Mouse (Mus musculus): ENCODE measurements around the gene Spg20. TPM values are rescaled to one million over a fixed set of nuclear protein-coding genes. Genes with fewer than 3 reads are reported as not detected.

The Spg20 gene
- polyA plus RNA-seq, 1 experiment: 6.8 TPM

DNA sequence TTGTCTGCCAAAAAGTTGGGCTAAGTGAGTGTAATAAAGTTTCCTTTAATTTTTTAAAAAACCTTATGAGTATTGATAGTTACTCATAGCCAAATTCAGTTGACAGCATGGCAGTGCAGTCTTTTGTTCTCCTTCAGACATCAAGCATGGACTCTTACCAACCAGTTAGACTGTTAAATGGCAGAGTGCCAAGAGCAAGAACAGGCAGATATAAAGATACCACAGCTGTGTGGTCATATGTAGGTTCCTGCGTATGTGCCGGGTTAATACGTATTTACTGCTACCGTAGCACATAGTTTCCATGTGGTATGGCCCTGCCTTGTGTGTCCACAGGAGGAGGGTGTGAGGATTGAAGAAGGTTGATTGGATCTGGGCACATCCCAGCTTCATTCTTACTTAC lies 11.2 kb downstream of the Spg20 start:
- 81% methylated on average over 4 of the region's 4 CpGs for WGBS
- H3K27me3 ChIP-seq (ENCODE audit: control insufficient read depth, insufficient read depth, low read length): no peaks in the 10 kb centered on the region
- peaks cover 45% of the 10 kb centered on the region for H3K36me3 ChIP-seq (ENCODE audit: control insufficient read depth, insufficient read depth, low read length)

GRCm38 (mm10) chr3:55129181-55129692 lies 17.3 kb downstream of the Spg20 start:
- no peak for TF ChIP-seq CTCF (IDR thresholded peaks at IDR 0.05; ENCODE audit: extremely low read depth, insufficient read length, insufficient replicate concordance, low read depth, low read length)
- TF ChIP-seq POLR2A (IDR thresholded peaks at IDR 0.05; ENCODE audit: low read depth, low read length): no peak
- Histone ChIP-seq H3K36me3 (ENCODE audit: control insufficient read depth, insufficient read depth, low read length) (peaks cover 51% of the 10 kb centered on the region), H3K27me3 (ENCODE audit: control insufficient read depth, insufficient read depth, low read length) (no peaks in the 10 kb centered on the region), H3K4me1 (ENCODE audit: control insufficient read depth, insufficient read depth, insufficient read length, low read length) (no peaks in the 10 kb centered on the region), H3K4me3 (ENCODE audit: low read depth, low read length) (no peak overlapping the region), H3K27ac (ENCODE audit: insufficient read depth, low read depth, low read length) (no peak overlapping the region)
- 88% methylated on average over 4 of the region's 4 CpGs for WGBS

More for the DNA sequence above, 11.2 kb downstream of the Spg20 start:
- Histone ChIP-seq H3K4me1 (ENCODE audit: control insufficient read depth, insufficient read depth, insufficient read length, low read length) (peaks cover 5% of the 10 kb centered on the region), H3K27ac (ENCODE audit: insufficient read depth, low read depth, low read length) (no peak overlapping the region), H3K4me3 (ENCODE audit: low read depth, low read length) (no peak overlapping the region)
- TF ChIP-seq CTCF (IDR thresholded peaks at IDR 0.05; ENCODE audit: extremely low read depth, insufficient read length, insufficient replicate concordance, low read depth, low read length): no peak
- no peak for TF ChIP-seq POLR2A (IDR thresholded peaks at IDR 0.05; ENCODE audit: low read depth, low read length)

- TF ChIP-seq CTCF (IDR thresholded peaks at IDR 0.05; ENCODE audit: extremely low read depth, insufficient read length, insufficient replicate concordance, low read depth, low read length): no peak
- no peak for TF ChIP-seq POLR2A (IDR thresholded peaks at IDR 0.05; ENCODE audit: low read depth, low read length)
- Histone ChIP-seq H3K36me3 (ENCODE audit: control insufficient read depth, insufficient read depth, low read length) (peaks cover 52% of the 10 kb centered on the region), H3K4me1 (ENCODE audit: control insufficient read depth, insufficient read depth, insufficient read length, low read length) (no peaks in the 10 kb centered on the region), H3K27ac (ENCODE audit: insufficient read depth, low read depth, low read length) (no peak overlapping the region), H3K27me3 (ENCODE audit: control insufficient read depth, insufficient read depth, low read length) (no peaks in the 10 kb centered on the region), H3K4me3 (ENCODE audit: low read depth, low read length) (no peak overlapping the region)
- WGBS: 90% methylated on average over 6 of the region's 6 CpGs
Measured at GRCm38 (mm10) chr3:55131576-55132233, 19.8 kb downstream of the Spg20 start.

DNA sequence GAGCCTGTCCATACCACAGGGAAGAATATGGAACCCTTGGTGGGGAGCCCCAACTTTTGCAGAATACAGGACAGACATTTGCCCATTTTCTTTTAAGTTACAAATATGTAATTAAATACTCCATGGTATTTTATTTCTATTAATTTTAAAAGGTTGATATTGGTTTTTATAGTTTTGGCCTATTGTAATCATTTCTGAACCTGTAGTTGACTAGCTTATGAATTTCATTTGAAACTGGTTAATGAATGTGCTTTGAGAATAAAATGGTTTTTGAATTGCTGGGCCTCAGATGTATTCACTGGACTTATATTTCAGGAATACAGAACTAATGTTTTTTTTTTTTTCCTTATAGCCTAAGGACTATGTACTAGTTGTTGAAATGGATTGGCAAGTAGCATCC lies 25.1 kb downstream of the Spg20 start, which contains the start of gene Ccdc169:
TSS of gene Ccdc169 (plus strand) at position 301 of the 400 bp plus-strand sequence.
- Histone ChIP-seq H3K27me3 (ENCODE audit: control insufficient read depth, insufficient read depth, low read length) (no peaks in the 10 kb centered on the region), H3K27ac (ENCODE audit: insufficient read depth, low read depth, low read length) (no peak within 1 kb of the TSS), H3K4me3 (ENCODE audit: low read depth, low read length) (no peak within 1 kb of the TSS), H3K4me1 (ENCODE audit: control insufficient read depth, insufficient read depth, insufficient read length, low read length) (no peaks in the 10 kb centered on the region), H3K36me3 (ENCODE audit: control insufficient read depth, insufficient read depth, low read length) (peaks cover 19% of the 10 kb centered on the region)
- TF ChIP-seq CTCF (IDR thresholded peaks at IDR 0.05; ENCODE audit: extremely low read depth, insufficient read length, insufficient replicate concordance, low read depth, low read length): no peak
- TF ChIP-seq POLR2A (IDR thresholded peaks at IDR 0.05; ENCODE audit: low read depth, low read length): no peak

GRCm38 (mm10) chr3:55139837-55140236 lies 27.9 kb downstream of the Spg20 start:
- no peak for TF ChIP-seq POLR2A (IDR thresholded peaks at IDR 0.05; ENCODE audit: low read depth, low read length)
- no peak for TF ChIP-seq CTCF (IDR thresholded peaks at IDR 0.05; ENCODE audit: extremely low read depth, insufficient read length, insufficient replicate concordance, low read depth, low read length)
- WGBS: 95% methylated on average over 12 of the region's 12 CpGs
- no peak overlapping the region for H3K4me3 ChIP-seq (ENCODE audit: low read depth, low read length)
- H3K27ac ChIP-seq (ENCODE audit: insufficient read depth, low read depth, low read length): no peak overlapping the region
- no peaks in the 10 kb centered on the region for H3K27me3 ChIP-seq (ENCODE audit: control insufficient read depth, insufficient read depth, low read length)
- H3K4me1 ChIP-seq (ENCODE audit: control insufficient read depth, insufficient read depth, insufficient read length, low read length): no peaks in the 10 kb centered on the region
- peaks cover 13% of the 10 kb centered on the region for H3K36me3 ChIP-seq (ENCODE audit: control insufficient read depth, insufficient read depth, low read length)

DNA sequence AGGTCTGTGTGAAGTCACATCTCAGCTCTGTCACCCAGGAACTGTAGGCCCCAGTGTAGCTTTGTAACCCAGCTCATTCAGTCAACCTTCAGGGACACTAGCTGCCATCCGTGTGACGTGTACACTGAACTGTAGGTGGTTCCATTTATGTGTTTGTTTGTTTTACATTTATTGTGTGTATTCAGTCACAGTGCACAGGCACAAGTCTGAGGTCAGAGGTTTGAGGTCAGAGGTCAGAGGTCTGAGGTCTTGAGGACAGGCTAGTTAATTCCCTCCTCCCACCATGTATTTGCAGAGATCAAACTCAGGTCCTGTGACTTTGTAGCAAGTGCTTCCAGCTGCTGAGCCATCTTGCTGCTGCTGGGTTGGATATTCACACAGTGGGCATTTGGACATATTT lies 29.5 kb downstream of the Spg20 start:
- Histone ChIP-seq H3K4me3 (ENCODE audit: low read depth, low read length) (no peak overlapping the region), H3K4me1 (ENCODE audit: control insufficient read depth, insufficient read depth, insufficient read length, low read length) (no peaks in the 10 kb centered on the region), H3K36me3 (ENCODE audit: control insufficient read depth, insufficient read depth, low read length) (peaks cover 4% of the 10 kb centered on the region), H3K27me3 (ENCODE audit: control insufficient read depth, insufficient read depth, low read length) (no peaks in the 10 kb centered on the region), H3K27ac (ENCODE audit: insufficient read depth, low read depth, low read length) (no peak overlapping the region)
- no peak for TF ChIP-seq POLR2A (IDR thresholded peaks at IDR 0.05; ENCODE audit: low read depth, low read length)
- TF ChIP-seq CTCF (IDR thresholded peaks at IDR 0.05; ENCODE audit: extremely low read depth, insufficient read length, insufficient replicate concordance, low read depth, low read length): no peak
- WGBS: 63% methylated on average over 2 of the region's 2 CpGs

DNA sequence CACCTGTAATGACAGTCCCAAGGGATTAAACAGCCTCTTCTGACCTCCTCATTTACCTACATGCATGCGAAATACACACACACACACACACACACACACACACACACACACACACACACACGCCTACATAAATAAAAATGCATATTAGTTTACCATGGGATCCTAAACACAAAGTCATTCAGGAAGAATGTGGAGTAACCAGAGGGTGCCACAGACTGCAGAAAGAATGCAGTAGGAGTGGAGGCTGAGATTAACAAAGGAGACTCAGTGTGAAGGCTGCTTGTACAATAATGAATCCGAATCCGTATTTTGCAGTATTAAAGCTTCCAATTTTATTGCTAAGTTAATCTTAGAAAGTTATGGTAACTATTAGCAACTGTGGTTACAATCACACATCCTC lies 33.0 kb downstream of the Spg20 start:
- TF ChIP-seq CTCF (IDR thresholded peaks at IDR 0.05; ENCODE audit: extremely low read depth, insufficient read length, insufficient replicate concordance, low read depth, low read length) (no peak), POLR2A (IDR thresholded peaks at IDR 0.05; ENCODE audit: low read depth, low read length) (no peak)
- H3K27me3 ChIP-seq (ENCODE audit: control insufficient read depth, insufficient read depth, low read length): no peaks in the 10 kb centered on the region

More for the DNA sequence above, 33.0 kb downstream of the Spg20 start:
- 86% methylated on average over 4 of the region's 4 CpGs for WGBS
- no peaks in the 10 kb centered on the region for H3K4me1 ChIP-seq (ENCODE audit: control insufficient read depth, insufficient read depth, insufficient read length, low read length)
- no peak overlapping the region for H3K4me3 ChIP-seq (ENCODE audit: low read depth, low read length)
- H3K27ac ChIP-seq (ENCODE audit: insufficient read depth, low read depth, low read length): no peak overlapping the region
- H3K36me3 ChIP-seq (ENCODE audit: control insufficient read depth, insufficient read depth, low read length): no peaks in the 10 kb centered on the region

All from small intestine, adult 2 months (tissue).